Mouse (Mus musculus): Measurements from ENCODE around the gene Btg3.
"Not testable (repeated sequence)": the region's sequence is repeated elsewhere in the genome, so short reads cannot be mapped to it uniquely, and the experiment has no call there.

Gene Btg3

DNA sequence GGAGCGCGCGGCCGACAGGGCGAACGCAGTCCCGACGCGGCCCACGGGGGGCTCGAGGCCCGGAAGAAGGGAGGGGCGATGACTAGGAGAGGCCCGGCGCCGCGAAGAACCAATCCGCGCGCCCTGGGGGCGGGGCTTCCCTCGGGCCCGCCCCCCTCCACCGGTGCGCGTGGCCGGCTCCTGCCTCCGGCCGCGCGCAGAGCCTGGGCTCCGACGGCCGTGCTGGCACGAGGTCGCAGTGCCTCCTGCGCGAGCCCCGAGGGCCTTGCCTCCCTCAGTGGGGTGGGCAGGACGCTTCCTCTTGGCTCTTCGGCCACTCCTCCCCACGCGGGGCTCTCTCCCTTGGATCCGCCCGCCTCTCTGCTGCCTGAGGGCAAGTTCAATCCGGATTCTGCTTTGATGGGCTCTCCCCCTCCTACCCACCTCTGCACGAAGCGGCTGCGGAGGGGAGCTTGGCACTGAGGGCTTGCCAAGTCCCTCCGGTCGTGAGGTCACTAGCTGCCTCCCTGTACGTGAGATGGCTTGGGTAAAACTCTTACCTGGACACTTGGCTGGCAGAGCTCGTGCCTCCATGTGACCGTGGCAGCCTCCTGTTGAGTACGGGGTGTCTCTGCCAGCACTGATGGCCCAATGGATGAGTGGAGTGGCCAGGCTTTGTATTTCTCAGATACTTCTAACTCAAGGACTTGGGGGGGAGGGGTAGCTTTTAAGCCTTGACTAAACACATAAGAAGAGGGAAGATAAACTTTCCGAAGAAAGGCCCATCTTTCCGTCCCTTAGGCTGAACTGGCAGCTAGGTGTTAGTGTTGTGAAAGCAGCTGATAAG, at the start of gene Btg3:
TSS of gene Btg3 (minus strand) at position 448 of the 826 bp plus-strand sequence.
- peak; percentile 85 for DNase-seq (ENCODE audit: low spot score)

DNA sequence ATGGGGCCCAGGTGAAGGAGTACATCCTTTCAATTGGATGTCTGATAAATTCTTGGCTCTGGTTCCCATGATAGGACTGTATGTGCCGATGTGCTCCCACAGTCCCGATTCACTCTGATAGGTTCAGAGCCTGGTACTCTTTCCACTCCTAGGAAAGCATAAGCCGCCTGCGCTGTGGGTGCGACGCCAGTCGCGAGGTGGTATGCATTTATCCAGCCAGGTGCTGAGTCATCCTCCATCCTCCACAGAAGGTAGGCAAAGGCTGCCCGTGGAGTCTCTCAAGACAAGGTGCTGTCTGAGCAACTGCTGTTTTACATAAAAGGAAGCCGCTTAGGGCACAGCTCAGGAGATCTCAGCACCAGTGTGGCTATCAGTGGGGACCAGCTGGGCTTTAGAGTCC, 40.7 kb upstream of the Btg3 start:
- no peak for DNase-seq (ENCODE audit: low spot score)

DNA sequence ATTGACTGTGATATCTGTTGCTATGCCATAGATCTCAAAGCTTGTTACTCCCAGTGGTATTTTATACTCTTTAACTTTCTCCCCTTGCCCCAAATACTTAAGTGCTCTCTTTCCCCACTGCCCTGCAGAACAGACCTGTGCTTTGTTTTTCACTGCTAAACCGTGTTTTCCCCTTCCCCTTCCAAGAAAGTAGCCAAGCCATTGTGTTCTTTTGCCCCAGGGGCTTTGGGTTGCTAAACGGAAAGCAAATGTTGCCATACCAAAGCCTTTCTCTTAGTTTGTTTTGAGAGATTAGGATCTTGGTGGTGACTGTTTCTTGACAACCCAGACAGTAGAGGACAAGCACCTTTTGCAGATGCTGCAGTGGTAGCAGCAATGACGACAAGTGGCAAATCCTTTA, 39.5 kb upstream of the Btg3 start:
- DNase-seq (ENCODE audit: low spot score): no peak

DNA sequence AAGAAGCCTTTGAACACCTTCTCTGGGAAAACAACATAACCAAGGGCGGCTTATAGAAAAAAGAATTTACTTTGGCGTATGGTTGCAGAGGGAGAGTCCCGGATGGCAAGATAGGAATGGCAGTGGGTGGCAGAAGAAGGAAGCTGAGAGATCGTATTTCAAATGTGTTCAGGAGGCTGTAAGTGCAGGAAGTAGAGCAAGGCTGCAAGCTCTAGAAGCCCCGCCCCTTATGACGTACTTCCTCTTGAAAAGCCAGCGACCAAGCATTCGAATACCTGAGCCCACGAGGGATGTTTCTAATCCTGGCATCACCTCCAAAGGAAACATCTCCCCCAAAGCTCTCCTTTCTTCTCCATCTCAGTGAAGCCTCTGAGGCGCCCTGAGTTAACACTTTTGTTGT, 33.0 kb upstream of the Btg3 start:
- DNase-seq (ENCODE audit: low spot score): no peak

DNA sequence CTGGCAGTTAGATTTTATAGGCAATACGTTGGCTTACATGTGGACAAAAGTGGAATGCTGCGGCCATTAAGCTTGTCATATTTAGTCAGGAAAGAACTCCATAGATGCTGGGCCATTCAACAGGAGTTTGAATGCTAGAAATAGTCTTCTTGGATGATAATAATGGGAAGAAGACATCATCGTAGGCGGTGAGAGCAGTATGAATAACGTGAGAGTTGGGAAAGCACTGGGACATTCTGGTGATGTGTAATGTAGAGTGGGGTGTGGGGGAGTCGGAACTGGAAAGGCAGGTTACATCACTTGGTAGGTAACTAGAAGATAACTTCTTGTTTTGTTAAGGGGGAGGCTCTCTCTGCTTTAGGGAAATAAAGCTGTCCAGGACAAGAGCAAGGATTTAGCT, 30.9 kb upstream of the Btg3 start:
- no peak for DNase-seq (ENCODE audit: low spot score)

DNA sequence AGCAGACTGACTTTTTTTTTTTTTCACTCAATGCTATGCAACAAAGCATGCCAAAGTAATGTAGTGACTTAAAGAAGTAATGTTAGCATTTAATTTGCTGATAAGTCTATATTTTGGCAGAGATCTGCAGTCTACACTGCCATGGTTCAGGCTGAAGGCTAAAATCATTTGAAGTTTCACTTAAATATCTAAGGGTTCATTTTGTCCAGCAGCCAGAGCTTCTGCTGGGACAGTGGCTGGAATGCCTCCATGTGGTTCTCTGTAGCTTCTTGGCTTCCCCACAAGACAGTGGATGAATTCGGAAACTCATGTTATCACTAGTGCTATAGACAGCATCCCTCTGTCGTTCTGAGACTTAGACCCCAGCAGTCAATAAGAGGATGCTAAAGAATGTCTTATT, 29.7 kb upstream of the Btg3 start:
- DNase-seq (ENCODE audit: low spot score): no peak

DNA sequence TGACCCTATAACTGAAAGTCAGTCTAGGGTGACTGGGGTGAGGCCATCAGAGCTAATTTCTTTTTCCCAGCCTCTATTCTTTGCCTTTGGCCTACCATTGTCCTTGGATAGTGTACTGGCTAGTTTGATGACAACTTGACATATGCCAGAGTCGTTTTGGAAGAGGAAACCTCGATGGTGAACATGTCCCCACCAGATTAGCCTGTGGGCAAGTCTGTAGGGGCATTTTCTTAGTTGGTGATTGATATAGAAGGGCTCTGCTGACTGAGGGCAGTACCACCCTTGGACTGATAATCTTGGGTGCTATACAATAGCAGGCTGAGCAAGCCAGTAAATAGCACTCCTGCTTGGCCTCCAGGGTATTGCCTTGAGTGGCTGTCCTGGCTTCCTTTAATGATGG, 25.3 kb upstream of the Btg3 start:
- no peak for DNase-seq (ENCODE audit: low spot score)

DNA sequence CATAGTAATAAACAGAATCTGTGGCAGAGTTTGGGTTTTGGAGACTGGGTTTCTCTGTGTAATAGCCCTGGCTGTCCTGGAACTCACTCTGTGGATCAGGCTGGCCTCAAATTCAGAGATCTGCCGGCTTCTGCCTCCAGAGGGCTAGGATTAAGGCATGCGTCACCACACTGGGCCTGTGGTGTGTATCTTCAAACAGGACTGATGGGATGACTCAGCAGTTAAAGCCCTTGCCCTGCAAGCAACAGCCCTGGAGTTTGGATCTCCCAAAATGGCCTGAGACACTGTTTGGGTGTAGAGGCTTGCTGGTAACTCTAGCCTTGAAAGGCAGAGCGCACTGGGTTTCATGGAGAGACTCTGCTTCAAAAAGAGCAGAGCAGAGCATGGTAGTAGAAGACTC, 22.4 kb upstream of the Btg3 start:
- DNase-seq (ENCODE audit: low spot score): no peak

DNA sequence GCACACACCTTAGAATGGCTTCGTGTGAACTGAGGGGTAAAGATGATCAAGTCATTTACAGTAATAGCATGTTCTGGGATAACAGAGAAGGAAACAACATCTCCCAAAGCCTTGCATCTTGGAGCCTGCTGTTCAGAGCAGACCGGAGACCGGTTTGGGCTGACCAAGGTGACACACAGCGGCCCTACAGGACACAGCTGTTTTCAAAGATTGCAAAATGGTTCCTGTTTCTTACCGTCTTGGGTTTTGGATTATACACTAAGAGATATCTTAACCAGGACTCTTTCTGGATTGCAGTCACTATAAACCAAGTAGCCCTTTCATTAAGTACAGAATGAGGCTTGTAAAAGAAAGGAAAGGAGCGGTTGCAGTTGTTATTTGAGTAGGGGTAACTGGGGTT, 21.7 kb upstream of the Btg3 start:
- DNase-seq (ENCODE audit: low spot score): no peak

DNA sequence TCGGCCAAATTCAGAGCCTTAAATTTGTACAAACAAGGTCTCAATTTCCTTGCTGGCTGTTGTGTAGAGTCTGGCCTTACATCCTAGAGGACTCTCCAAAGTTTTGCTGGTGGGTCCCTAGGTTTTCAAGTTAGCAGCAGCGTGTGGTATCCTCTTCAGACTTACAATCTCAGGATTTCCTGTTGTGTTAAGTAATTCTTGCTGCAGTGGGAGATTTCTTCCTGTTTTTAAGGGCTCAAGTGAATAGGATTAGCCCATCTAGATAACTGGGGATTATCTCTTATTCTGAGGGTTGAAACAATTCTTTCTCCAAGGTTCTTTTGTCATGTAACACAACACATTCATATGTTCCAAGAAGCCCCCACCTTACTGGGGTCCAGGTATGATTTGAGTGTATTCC, 14.4 kb upstream of the Btg3 start:
- DNase-seq (ENCODE audit: low spot score): no peak

DNA sequence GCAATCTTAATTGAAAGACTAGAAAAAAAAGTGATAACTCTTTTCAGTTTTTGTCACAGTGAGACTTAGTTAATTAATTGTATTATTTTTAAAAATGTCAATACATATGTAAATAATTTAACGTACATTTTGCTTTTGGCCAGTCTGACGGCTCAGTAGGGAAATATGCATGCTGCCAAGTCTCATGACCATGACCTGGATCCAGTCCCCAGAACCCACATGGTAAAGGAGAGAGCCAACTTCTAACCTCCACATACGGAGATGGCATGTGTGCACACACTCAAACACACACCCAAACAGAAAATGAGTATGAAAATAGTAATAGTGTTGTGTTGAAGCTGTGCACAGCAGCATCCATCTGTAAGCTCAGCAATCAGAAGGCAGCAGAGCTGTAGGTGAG, 13.0 kb upstream of the Btg3 start:
- DNase-seq (ENCODE audit: low spot score): no peak

DNA sequence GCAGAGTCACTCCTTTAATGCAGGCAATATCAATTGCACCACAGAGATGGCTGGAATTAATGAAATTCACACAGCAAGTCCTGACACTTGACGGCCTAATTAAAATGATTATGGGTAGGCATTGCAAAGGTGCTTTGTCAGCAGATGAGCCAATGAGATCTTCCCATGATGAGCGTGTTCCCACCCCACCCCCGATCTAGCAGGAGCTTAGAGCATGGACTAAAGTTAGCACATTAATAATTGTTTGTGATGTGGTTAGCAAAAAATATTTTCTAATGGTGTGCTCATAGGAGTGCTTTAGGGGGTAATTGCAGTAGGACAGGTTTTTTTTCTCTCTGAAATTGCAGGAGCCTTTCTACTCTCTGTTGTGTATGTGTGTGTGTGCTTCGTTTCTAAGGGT, 12.1 kb upstream of the Btg3 start:
- DNase-seq (ENCODE audit: low spot score): no peak

DNA sequence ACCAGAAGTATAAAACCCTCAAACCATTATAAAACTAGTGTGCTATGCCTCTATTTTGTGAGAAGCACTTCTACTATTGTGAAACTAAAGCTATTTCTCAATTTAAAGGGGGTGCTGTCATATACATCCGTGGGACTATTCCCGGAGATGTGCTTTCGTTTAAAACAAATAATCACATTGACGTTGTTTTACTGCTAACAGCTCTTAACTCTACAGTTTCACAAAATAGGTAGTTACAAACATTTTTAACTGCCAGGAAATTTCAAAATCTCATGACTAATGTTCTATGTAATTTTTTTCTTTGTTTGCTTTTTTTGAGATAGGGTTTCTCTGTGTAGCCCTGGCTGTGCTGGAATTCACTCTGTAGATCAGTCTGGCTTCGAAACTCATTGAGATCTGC, 1.5 kb upstream of the Btg3 start:
- DNase-seq (ENCODE audit: low spot score): no peak

DNA sequence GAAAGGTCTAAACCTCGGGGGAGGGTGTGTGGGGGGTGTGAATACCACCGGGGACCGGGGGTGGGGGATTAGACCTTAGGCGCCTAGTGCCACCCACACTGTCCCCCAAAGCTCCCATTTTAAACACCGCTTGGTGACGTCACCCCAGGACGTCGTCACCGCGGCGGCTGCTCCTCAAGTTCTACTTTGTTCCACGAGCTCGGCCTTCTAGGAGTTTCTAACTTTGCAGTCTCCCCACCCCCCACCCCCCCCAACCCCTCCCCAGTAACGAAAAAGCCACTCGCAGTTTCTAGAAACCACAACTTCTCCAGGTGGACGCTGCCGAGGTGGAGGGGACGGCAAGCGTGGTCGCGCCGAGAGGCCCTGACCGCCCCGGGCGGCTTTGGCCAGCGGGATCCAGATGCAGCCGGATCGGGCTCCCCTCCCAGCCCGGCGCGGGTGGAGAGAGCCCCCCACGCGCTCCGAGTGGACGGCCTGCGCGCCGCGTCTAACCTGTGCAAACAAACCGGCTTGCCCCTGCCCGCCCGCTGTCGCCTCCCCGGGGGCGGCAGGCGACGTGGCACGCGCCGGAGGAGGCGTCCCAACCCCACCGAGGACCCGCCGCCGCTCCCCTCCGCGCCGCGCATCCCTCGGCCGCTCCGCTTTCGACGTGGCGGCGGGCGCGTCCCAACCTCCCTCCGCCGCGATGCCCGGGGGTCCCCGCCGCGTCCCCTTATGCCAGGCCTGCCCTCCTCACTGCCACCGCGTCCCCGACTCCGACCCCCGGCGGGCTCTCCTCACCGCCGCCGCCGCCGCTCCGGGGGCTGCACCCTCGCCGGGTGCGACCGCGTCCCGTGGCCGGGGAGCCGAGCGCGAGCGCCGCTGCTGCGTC, 936 bp downstream of the Btg3 start:
- DNase-seq (ENCODE audit: low spot score): peak; percentile 7

DNA sequence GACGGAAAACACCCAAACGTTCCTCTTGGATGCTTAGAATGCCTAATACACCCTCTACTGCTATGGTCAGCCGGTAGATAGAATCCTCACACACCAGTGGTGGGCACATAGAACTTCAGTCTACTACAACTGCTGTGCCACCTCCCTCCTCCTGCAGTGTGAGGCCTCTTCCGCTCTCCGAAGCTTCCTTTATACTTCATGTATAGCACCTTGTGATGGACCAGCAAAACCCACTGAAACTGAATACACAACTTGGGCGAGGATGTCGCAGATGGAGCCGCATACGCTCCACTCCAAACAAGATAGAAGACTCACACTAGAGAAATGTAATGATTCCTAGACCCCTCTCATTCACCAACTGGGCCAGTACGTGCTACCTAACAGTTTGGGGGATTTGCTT, 1.8 kb downstream of the Btg3 start:
- no peak for DNase-seq (ENCODE audit: low spot score)

DNA sequence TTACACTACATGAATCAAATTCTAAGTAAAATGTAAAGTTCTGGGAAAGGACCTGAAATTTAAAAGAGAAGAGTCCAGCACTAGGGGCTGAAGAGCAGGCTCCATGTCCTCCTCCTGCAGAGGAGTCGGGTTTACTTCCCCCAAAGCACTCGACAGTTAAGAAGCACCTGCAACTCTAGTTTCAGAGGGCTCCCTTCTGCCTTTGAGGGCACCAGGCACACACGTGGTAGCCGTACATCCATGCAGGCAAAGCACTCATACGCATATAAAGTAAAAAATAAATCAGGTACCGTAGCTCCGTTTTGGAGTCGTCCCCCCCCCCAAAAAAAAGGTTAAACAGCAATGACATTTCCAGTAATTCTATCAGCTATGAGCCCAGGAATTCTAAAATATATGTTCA, 3.2 kb downstream of the Btg3 start:
- DNase-seq (ENCODE audit: low spot score): no peak

DNA sequence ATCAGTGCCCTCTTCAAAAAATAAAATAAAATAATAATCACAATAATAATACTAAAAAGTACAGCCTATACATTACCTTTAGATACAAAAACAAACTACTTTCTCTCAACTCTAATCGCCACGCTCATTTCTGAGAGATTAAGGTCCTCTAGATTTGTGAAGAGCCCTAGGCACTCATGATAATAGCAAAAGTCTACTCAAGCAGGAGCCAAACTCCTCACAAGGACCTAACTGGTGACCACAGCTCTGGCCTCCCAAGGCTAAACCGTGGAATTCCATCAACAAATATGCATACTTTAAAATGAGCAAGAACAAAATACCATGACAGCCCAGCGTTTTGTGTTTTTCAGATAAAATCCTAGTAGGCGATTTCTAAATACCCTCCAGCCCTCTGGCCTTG, 4.2 kb downstream of the Btg3 start:
- no peak for DNase-seq (ENCODE audit: low spot score)

DNA sequence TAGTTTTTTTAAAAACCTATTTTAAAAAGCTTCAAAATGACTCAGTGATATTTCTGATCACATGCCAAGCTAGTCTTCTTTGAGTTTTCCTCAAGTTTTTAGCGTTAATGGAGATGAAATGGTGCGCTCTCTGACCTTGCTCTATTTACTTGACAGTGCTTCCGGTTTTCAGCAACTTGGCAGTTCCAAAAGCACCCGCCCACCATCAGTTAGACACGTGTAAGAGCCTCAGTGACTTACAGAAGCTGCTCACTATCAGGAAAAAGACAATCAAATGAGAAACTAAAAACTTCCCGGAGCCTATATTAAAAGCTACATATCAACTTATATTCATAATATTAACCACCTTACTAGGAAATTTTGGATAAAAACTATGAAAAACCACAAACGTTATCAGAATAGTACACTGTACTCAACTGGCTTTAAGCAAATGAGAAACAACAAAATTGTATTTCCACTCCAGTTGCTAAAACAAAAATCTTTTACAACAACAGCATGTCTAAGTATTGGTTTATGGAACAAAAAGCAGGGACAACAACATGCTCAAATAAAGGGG, 5.4 kb downstream of the Btg3 start:
- DNase-seq (ENCODE audit: low spot score): no peak

DNA sequence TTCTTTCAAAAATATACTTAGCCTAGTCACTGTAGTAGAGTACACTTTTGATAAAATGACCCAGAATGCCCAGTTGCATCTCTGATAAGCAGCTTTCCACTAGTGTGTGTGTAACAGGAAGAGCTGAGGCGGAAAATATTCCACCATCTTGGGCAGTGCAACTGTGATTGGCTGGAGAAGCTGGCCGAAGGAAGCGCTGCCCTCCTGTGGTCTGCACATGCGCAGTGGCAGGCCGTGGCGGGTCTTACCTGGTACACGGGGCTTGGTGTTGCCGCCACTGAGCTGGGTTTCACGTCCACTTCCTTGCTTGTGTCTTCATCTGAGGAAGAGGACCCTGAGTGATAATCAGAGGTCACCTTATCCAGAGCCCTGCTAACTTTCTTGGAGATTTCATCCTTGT, 12.4 kb downstream of the Btg3 start:
- not testable (repeated sequence) for DNase-seq (ENCODE audit: low spot score)

DNA sequence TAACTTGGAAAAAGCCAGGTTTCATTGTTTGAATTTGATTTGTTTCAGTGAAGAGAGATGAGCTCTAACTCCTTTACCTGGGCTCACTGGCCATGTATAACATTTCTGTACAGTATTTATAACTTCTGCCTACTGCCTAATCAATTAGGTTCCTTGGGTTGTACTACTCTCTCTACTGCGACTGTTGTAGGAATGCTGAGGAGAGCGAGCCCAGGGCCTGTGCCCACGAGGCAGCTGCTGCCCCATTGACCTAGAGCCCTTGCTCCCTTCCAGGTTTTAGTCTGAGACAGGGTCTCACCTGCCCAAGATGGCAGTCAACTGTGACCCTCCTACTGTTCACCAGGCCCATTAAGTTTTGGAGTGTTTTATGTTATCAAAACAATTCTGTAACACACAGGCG, 15.5 kb downstream of the Btg3 start:
- DNase-seq (ENCODE audit: low spot score): no peak

DNA sequence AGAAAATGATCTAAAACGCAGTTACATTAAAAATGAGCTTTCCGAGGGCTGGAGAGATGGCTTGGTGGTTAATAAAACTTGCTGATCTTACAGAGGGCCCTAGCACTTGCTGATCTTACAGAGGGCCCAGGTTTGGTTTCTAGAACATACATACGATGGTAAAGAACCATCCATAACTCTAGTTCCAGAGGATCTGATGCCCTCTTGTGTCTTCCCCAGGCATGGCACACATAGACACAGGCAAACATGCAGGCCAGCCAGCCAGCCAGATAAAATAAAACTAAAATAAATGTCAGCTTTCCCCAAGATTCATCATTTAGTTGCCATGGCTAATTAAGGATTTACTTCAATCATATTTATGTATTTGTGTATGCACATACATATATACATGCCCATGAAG, 19.2 kb downstream of the Btg3 start:
- no peak for DNase-seq (ENCODE audit: low spot score)

DNA sequence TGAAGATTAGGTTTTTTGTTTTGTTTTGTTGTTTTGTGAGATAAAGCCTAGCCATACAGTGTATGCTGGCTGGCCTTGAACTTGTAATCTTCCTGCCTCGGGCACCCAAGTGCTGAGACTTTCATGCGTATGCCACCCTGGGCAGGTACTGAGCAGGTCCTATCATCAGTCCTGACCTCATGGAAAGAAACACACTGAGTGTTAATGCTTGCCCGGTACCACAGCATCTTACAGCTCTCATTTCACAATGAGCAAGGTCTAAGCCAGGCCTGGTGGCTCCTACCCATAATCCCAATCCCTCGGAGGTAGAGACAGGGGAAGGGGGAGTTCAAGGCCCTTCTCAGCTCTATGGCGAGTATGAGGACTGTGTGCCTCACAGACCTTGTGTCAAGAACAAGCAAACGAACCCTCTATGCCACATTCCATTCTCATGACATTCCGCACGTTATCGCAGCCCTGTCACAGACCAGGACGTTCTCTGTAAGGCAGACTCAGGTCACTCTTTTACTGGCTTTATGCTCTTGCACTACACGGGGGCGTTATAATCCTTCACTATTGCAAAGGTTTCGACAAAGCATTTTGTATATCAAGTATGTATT, 29.6 kb downstream of the Btg3 start:
- no peak for DNase-seq (ENCODE audit: low spot score)
